Mouse (Mus musculus) CH12.LX (cell line): Measurements from ENCODE around the gene Il11ra1. TPM values are rescaled to one million over a fixed set of nuclear protein-coding genes. Genes with fewer than 3 reads are reported as not detected.

Experiments used
- DNase-seq: peaks from one replicate; pipeline ENCODE4 v3.0.0-alpha.2; 2013; ENCODE audit errors: extremely low read depth
- H3K27ac ChIP-seq: 2 replicates; pipeline ENCODE4 v1.5.1; 2012; ENCODE audit warnings: low read depth, mild to moderate bottlenecking, control low read depth, moderate library complexity; ENCODE audit not compliant: insufficient read depth
- H3K27me3 ChIP-seq: replicated peaks from 2 replicates; pipeline ENCODE3; 2012; ENCODE audit warnings: inconsistent platforms
- H3K36me3 ChIP-seq, 2 experiments: replicated peaks in 1 of 2; 2 replicates each; pipeline versions ENCODE3 to v1.6.1; 2012; ENCODE audit warnings: inconsistent platforms in 1 of 2, low read length in 1 of 2, mild to moderate bottlenecking in 1 of 2, mixed read lengths in 1 of 2, moderate library complexity in 1 of 2; ENCODE audit not compliant: control insufficient read depth in 1 of 2, insufficient read depth in 1 of 2
- H3K4me1 ChIP-seq, 2 experiments: 2 replicates each; pipeline ENCODE4 v1.6.1; 2012; ENCODE audit warnings: inconsistent platforms in 1 of 2, moderate library complexity in 1 of 2; ENCODE audit not compliant: insufficient read depth in 2 of 2, control insufficient read depth in 1 of 2
- H3K4me2 ChIP-seq: 2 replicates; pipeline ENCODE4 v1.6.1; 2012; ENCODE audit warnings: low read depth, mild to moderate bottlenecking, control low read depth; ENCODE audit not compliant: poor library complexity, insufficient read depth, severe bottlenecking
- H3K4me3 ChIP-seq, 3 experiments: fragments of 150-350 bp in 1 of 3; sonication (generic) in 1 of 3; replicated peaks in 1 of 3; 2 replicates each; pipeline versions ENCODE3 to v1.5.1; 2011 to 2012; ENCODE audit warnings: low read depth in 2 of 3, low read length in 2 of 3, mild to moderate bottlenecking in 2 of 3, moderate library complexity in 2 of 3, control low read depth in 1 of 3, improper control_type of control experiment in 1 of 3, inconsistent platforms in 1 of 3, mixed read lengths in 1 of 3; ENCODE audit not compliant: poor library complexity in 1 of 3
- H3K79me2 ChIP-seq: replicated peaks from 2 replicates; pipeline ENCODE4 v1.6.1; 2012; ENCODE audit warnings: mild to moderate bottlenecking, moderate library complexity; ENCODE audit not compliant: control insufficient read depth, poor library complexity, insufficient read depth, severe bottlenecking; ENCODE audit errors: extremely low read depth
- H3K9ac ChIP-seq: 2 replicates; pipeline ENCODE4 v1.6.1; 2012; ENCODE audit warnings: low read depth, mild to moderate bottlenecking, control low read depth, moderate library complexity; ENCODE audit not compliant: insufficient read depth
- H3K9me3 ChIP-seq: replicated peaks from 2 replicates; pipeline ENCODE3; 2012; ENCODE audit warnings: low read length, inconsistent platforms, mixed read lengths
- CHD1 ChIP-seq: IDR thresholded peaks from 2 replicates; pipeline ENCODE4 v1.6.1; 2012; ENCODE audit warnings: low read depth, low read length, improper control_type of control experiment, inconsistent platforms
- CTCF ChIP-seq, 2 experiments: IDR thresholded peaks in 1 of 2; conservative IDR thresholded peaks in 1 of 2; 2 replicates each; pipeline ENCODE4 v1.5.1; 2011 to 2012; ENCODE audit warnings: low read depth in 2 of 2, low read length in 2 of 2, improper control_type of control experiment in 1 of 2, inconsistent platforms in 1 of 2, mild to moderate bottlenecking in 1 of 2, moderate library complexity in 1 of 2
- EP300 ChIP-seq: IDR thresholded peaks from 2 replicates; pipeline ENCODE4 v1.6.1; 2011; ENCODE audit warnings: low read length, improper control_type of control experiment
- HCFC1 ChIP-seq: IDR thresholded peaks from 2 replicates; pipeline ENCODE4 v1.6.1; 2012; ENCODE audit warnings: low read depth, mild to moderate bottlenecking, inconsistent platforms, low read length, improper control_type of control experiment
- IRF4 ChIP-seq: IDR thresholded peaks from 2 replicates; pipeline ENCODE4 v1.6.1; 2014; ENCODE audit warnings: low read depth, mild to moderate bottlenecking, inconsistent platforms, low read length, improper control_type of control experiment
- JUND ChIP-seq: conservative IDR thresholded peaks from 2 replicates; pipeline ENCODE4 v1.6.1; 2011; ENCODE audit warnings: low read depth, low read length, improper control_type of control experiment
- MAX ChIP-seq: IDR thresholded peaks from 2 replicates; pipeline ENCODE4 v1.6.1; 2011; ENCODE audit warnings: low read length, improper control_type of control experiment
- MAZ ChIP-seq: IDR thresholded peaks from 2 replicates; pipeline ENCODE4 v1.6.1; 2012; ENCODE audit warnings: low read depth, mild to moderate bottlenecking, inconsistent platforms, low read length, improper control_type of control experiment, moderate library complexity
- MEF2A ChIP-seq: IDR thresholded peaks from 2 replicates; pipeline ENCODE4 v1.6.1; 2014; ENCODE audit warnings: low read depth, mild to moderate bottlenecking, inconsistent platforms, low read length, improper control_type of control experiment, borderline replicate concordance
- NRF1 ChIP-seq: IDR thresholded peaks from 2 replicates; pipeline ENCODE4 v1.6.1; 2014; ENCODE audit warnings: low read depth, mild to moderate bottlenecking, inconsistent platforms, low read length, improper control_type of control experiment, moderate library complexity
- PAX5 ChIP-seq: IDR thresholded peaks from 2 replicates; pipeline ENCODE4 v1.6.1; 2012; ENCODE audit warnings: low read length, inconsistent platforms, mixed read lengths
- POLR2A ChIP-seq: IDR thresholded peaks from 2 replicates; pipeline ENCODE4 v1.6.1; 2011; ENCODE audit warnings: low read depth, mild to moderate bottlenecking, improper control_type of control experiment, low read length
- POLR2AphosphoS2 ChIP-seq: IDR thresholded peaks from 2 replicates; pipeline ENCODE4 v1.6.1; 2011; ENCODE audit warnings: low read depth, low read length, improper control_type of control experiment
- RCOR1 ChIP-seq: conservative IDR thresholded peaks from 2 replicates; pipeline ENCODE4 v1.6.1; 2012; ENCODE audit warnings: low read depth, mild to moderate bottlenecking, inconsistent platforms, low read length, improper control_type of control experiment
- TCF12 ChIP-seq: IDR thresholded peaks from 2 replicates; pipeline ENCODE4 v1.6.1; 2014; ENCODE audit warnings: low read depth, mild to moderate bottlenecking, inconsistent platforms, low read length, improper control_type of control experiment
- UBTF ChIP-seq: IDR thresholded peaks from 2 replicates; pipeline ENCODE4 v1.6.1; 2012; ENCODE audit warnings: low read depth, mild to moderate bottlenecking, inconsistent platforms, low read length, improper control_type of control experiment, moderate library complexity
- USF2 ChIP-seq: conservative IDR thresholded peaks from 2 replicates; pipeline ENCODE4 v1.6.1; 2011; ENCODE audit warnings: low read depth, low read length, improper control_type of control experiment
- dilution Hi-C: fragments of 300-500 bp; cut with MboI; formaldehyde crosslinking; loops from 2 replicates; pipeline ENCODE4 v1.14.3; 2020; ENCODE audit warnings: low sequenced_read_pairs; ENCODE audit not compliant: extremely low pct_unique_long_range_greater_than_20kb, extremely low pct_ligation_motif_present
- in situ Hi-C: fragments of 300-500 bp; cut with MboI; formaldehyde crosslinking; loops from 3 replicates; pipeline ENCODE4 v1.14.3; 2019; ENCODE audit warnings: low sequenced_read_pairs, low pct_ligation_motif_present, low pct_unique_long_range_greater_than_20kb, mixed read lengths
- polyA plus RNA-seq: library from polyadenylated mRNA; unstranded; fragments of >175 nt; gene quantifications from 2 replicates; pipeline ENCODE4 v1.2.1, GENCODE M21; 2012; ENCODE audit warnings: low read depth; ENCODE audit not compliant: insufficient read length
- total RNA-seq, 2 experiments: library from RNA; depleted of rRNA; stranded (reverse); fragments of 300-350 nt in 1 of 2; fragments of >200 nt in 1 of 2; gene quantifications; 2 replicates each; pipeline ENCODE4 v1.2.3; 2012 to 2014

Gene Il11ra1
- total and polyA plus RNA-seq, 3 experiments, result 1.3 to 4.8 (median 4.2) TPM

DNA sequence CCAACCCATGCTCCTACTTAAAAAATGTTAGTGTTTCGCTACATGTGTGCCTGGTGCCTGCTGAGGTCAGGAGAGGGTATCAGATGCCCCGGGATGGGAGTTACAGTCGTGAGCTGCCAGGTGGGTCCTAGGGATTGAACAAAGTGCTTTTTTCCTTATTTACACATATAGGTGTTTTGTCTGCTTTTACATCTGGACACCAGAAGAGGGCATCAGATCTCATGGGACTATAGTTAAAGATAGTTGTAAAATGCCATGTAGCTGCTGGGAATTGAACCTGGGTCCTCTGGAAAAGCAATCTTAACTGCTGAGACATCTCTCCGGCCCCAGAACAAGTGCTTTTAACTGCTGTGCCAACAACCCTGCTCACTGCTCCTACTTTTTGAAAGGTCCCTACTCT lies 10.4 kb downstream of the Il11ra1 start:
- Histone ChIP-seq H3K4me3 (no peak overlapping the region), H3K36me3 (peaks cover 7 to 27% of the 10 kb centered on the region in 2 experiments), H3K9ac (no peak overlapping the region), H3K9me3 (no peaks in the 10 kb centered on the region), H3K4me2 (no peak overlapping the region), H3K79me2 (peaks cover 7% of the 10 kb centered on the region; the same call in 1 of the 2 replicates), H3K27ac (no peak overlapping the region), H3K27me3 (peaks cover 26% of the 10 kb centered on the region), H3K4me1 (peaks cover 14 to 36% of the 10 kb centered on the region in 2 experiments)
- dilution Hi-C loops (no loop called here), in situ Hi-C loops (no loop called here)
- no peak for DNase-seq
- no peak for TF ChIP-seq RCOR1
- no peak for TF ChIP-seq MEF2A
- TF ChIP-seq CTCF (conservative IDR thresholded peaks at IDR 0.05 in 1 of 2, IDR thresholded peaks at IDR 0.05 in 1 of 2; ENCODE audit: low read depth in 2 of 2, low read length in 2 of 2), result peak in 1 of 2 experiments; percentile 41; a peak in 2 of 4 replicates
- TF ChIP-seq UBTF, result no peak

DNA sequence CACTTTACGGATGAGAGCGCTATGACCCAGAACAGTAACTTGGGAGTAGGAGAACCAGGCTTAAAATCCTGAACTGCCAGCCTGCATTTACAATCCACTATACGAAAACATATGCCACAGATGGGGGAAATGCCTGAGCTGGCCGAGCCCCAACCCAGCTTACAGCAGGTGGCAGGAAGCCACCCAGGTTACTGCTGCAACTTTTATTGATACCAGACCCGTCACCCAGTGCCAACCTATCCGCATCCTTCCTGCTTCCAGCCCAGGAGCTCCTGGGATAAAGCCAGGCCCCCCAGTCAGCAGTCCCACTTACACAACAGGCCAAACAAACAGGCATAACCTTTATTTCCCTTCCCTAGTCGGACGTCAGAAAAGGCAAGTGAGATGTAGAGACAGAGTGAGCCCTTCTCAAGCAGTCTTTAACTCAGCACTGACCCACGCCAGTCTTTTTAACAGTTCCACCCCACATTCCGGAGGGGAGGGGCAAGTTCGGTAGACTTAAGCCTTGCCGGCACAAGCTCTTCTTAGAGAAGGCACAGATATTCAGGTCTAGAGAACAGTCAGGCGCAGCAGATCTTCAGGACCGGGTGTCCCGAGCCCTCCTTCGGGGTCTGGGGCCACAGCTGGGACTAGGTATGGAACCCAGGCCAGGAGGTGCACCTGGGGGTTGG lies 12.1 kb downstream of the Il11ra1 start:
- H3K79me2 ChIP-seq, result peaks cover 7% of the 10 kb centered on the region; the same call in 1 of the 2 replicates
- no peak for DNase-seq
- TF ChIP-seq USF2, result no peak
- TF ChIP-seq EP300, result no peak
- TF ChIP-seq MAX, result no peak
- no peak for TF ChIP-seq POLR2A
- TF ChIP-seq PAX5, result no peak
- TF ChIP-seq JUND, result no peak
- TF ChIP-seq TCF12, result no peak
- TF ChIP-seq MAZ, result no peak
- TF ChIP-seq CHD1, result no peak
- no peak for TF ChIP-seq HCFC1
- TF ChIP-seq IRF4, result no peak
- no peak for TF ChIP-seq POLR2AphosphoS2
- TF ChIP-seq NRF1, result no peak
- H3K27me3 ChIP-seq, result peaks cover 10% of the 10 kb centered on the region
- no peaks in the 10 kb centered on the region for H3K9me3 ChIP-seq
- H3K36me3 ChIP-seq, result peaks cover 16 to 43% of the 10 kb centered on the region in 2 experiments
- in situ Hi-C loops, result no loop called here
- H3K9ac ChIP-seq, result peak overlapping the region; percentile 28; the same call in 1 of the 2 replicates
- peaks cover 14 to 31% of the 10 kb centered on the region in 2 experiments for H3K4me1 ChIP-seq
- dilution Hi-C loops, result no loop called here
- peak overlapping the region in 2 of 3 experiments; percentile 68 to 84 for H3K4me3 ChIP-seq
- H3K4me2 ChIP-seq, result peak overlapping the region; percentile 89
- no peak overlapping the region for H3K27ac ChIP-seq
